Mouse (Mus musculus) kidney, postnatal 25 days (tissue): ENCODE measurements around the gene Sh2d1b2.

Experiments used
- DNase-seq, 2 experiments: peaks; one replicate each; pipeline ENCODE4 v3.0.0; 2021; ENCODE audit warnings: mixed read lengths in 2 of 2

The Sh2d1b2 gene

GRCm38 (mm10) chr1:170282415-170283129 lies 50.0 kb downstream of the Sh2d1b2 start:
- no peak for DNase-seq

- DNase-seq, result peak; percentile 44 to 64
Measured at GRCm38 (mm10) chr1:170292239-170292951, 59.8 kb downstream of the Sh2d1b2 start.

- DNase-seq, result no peak
Measured at GRCm38 (mm10) chr1:170293257-170293656, 60.7 kb downstream of the Sh2d1b2 start.

- no peak for DNase-seq
Measured at GRCm38 (mm10) chr1:170294786-170295570, 62.4 kb downstream of the Sh2d1b2 start.

DNA sequence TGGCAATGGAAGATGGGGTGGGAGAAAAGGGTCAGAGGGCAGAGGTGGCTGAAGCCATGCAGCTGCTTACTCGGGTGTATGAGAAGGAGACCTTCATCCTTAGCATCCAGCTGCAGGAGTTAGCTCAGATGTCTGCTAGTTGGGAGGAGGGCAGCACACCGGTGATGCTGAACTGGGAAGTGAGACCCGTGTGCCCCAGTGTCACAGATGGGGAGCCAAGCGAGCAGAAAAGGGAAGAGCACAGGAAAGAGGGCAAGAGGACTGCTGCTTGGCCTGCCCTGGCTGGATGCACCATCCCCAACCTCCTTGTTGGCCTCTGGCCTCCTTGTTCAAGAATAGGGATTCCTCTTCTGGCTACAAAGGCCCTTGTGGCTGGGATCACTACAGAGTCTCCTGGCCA lies 66.9 kb downstream of the Sh2d1b2 start:
- no peak for DNase-seq

DNA sequence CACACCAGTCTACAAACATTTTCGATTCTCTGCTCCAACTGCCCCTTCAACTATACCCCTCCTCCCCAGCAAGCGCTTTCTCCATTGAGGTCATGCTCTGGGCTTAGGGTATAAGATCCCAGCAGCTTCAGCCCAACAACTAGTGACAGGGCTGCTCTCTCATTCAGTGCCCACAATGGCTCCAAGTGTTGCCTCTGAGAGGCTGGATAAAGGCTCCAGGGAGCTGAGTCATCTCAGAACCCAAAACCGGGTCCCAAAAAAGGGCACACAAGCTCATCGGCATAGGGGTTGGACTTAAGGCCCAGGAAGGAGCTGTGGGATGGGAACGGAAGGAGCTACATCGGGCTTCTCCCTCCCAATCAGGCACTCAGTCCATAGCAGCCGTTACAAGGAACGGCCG lies 69.1 kb downstream of the Sh2d1b2 start:
- no peak for DNase-seq

- no peak for DNase-seq
Measured at GRCm38 (mm10) chr1:170302456-170302855, 69.9 kb downstream of the Sh2d1b2 start.

- no peak for DNase-seq
Measured at GRCm38 (mm10) chr1:170303103-170303502, 70.6 kb downstream of the Sh2d1b2 start.
